Mouse (Mus musculus) thymus, adult 2 months (tissue): ENCODE measurements at regions not wholly inside any gene's neighbourhood (a gene's known extent, or its start where the extent isn't known, plus 50 kb on each side); places are given as distances from the start of the nearest gene placed in this dataset.

Experiments
- CTCF ChIP-seq: fragments of 200-500 bp; IDR thresholded peaks from 2 replicates; pipeline ENCODE4 v1.5.1; 2012; ENCODE audit warnings: mild to moderate bottlenecking, control low read depth, low read length, moderate library complexity, borderline replicate concordance; ENCODE audit not compliant: control insufficient read depth, poor library complexity, insufficient read depth; ENCODE audit errors: extremely low read depth
- POLR2A ChIP-seq: fragments of 200-500 bp; IDR thresholded peaks from 2 replicates; pipeline ENCODE4 v1.6.1; 2012; ENCODE audit warnings: mild to moderate bottlenecking, low read length, control low read depth, moderate library complexity; ENCODE audit not compliant: control insufficient read depth, poor library complexity, insufficient read depth; ENCODE audit errors: extremely low read depth

- no peak for TF ChIP-seq CTCF
- no peak for TF ChIP-seq POLR2A
Observed at GRCm38 (mm10) chr1:73593653-73594385, 530.4 kb downstream of the Tns1 start.
